In genomic region chr7:135829246-135829645, GRCm38 (mm10) we compare ENCODE assay signal across 16 mouse cellular contexts.
"Had no signal": no experiment of that assay in that cellular context is flagged by ENCODE, and none has a peak within 500 bp of the region (broad histone marks: within the 10 kb centered on the region; RNA-seq: fewer than 3 reads in every experiment).

No protein-coding gene starts in this region.

- H3K9me3 ChIP-seq: limb, embryonic 12.5 days; liver, embryonic 12.5 days; liver, embryonic 15.5 days; midbrain, embryonic 13.5 days had no signal

- H3K4me3 ChIP-seq: limb, embryonic 12.5 days; liver, embryonic 12.5 days; liver, embryonic 15.5 days; midbrain, embryonic 13.5 days had no signal

- H3K4me2 ChIP-seq: limb, embryonic 12.5 days; liver, embryonic 12.5 days; liver, embryonic 15.5 days; midbrain, embryonic 13.5 days had no signal

- H3K36me3 ChIP-seq: limb, embryonic 12.5 days; liver, embryonic 12.5 days; liver, embryonic 15.5 days; midbrain, embryonic 13.5 days had no signal

- H3K9ac ChIP-seq: limb, embryonic 12.5 days; liver, embryonic 12.5 days; liver, embryonic 15.5 days; midbrain, embryonic 13.5 days had no signal

- DNase-seq: kidney, adult 2 months; kidney, postnatal 14 days; kidney, postnatal 4 days; liver; lung, adult 18-20 months; lung, postnatal 14 days; thymus, adult 2 months; thymus, postnatal 14 days; thymus, postnatal 4 days had no signal

- H3K4me1 ChIP-seq: liver, embryonic 12.5 days had no signal

- ATAC-seq: liver, embryonic 12.5 days; midbrain, embryonic 13.5 days; midbrain, embryonic 16.5 days had no signal

- H3K27ac ChIP-seq: limb, embryonic 12.5 days; liver, embryonic 12.5 days; liver, embryonic 15.5 days; macrophage; midbrain, embryonic 13.5 days; stomach, postnatal 0 days had no signal
